Mouse (Mus musculus) ovary, adult 10 weeks (tissue): ENCODE results near the gene Banf1. TPM values are rescaled to one million over a fixed set of nuclear protein-coding genes. Genes with fewer than 3 reads are reported as not detected.

Experiments
- polyA plus RNA-seq: library from polyadenylated mRNA; stranded (reverse); fragments of 350-450 nt; fragmentation: Illumina TruSeq; extraction: RNeasy Lipid Tissue Mini Kit (QIAGEN cat#74804); gene quantifications from one replicate; pipeline ENCODE4 v1.2.3, GENCODE M21; 2014

The Banf1 gene
- 9.0 TPM for polyA plus RNA-seq

DNA sequence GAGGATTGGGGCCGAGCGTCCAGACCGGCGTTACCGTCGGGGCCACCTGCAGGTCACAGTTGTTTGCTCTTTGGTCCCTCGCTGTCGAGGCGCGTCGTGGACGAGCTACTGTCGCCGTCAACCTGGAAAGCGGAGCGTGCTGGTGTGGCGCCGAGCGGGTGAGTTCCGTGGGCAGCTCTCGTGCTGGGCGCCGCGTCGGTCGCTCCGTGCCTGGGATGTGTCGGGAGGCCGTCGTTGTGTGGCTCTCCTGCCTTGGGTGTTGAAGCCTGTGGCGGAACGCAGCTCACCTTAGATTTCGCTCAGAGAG lies at the start of gene Banf1:
Banf1 (minus strand) TSS at position 116 of the 307 bp plus-strand sequence.

DNA sequence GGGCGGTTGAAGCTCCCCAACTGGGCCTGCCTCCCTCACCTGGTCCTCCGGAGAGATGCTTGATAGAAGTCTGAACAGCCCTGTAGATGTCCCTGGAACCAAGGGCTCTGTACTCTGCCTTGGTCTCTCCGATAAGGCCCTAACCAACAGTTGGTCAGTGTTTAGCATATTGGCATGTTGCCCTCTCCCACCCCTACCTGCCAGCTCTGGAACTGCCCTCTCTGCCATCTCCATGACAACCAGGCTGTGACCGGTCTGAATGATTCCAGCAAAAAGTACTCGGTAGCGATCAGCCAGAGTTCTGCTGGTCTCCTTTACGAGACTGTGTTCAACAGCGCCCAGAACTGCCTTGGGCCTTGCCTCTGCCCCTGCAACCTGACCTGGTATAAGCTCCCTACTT lies 35.3 kb upstream of the Banf1 start, which contains the start of gene Tsga10ip:
Tsga10ip (minus strand) TSS at position 234 of the 400 bp plus-strand sequence.

DNA sequence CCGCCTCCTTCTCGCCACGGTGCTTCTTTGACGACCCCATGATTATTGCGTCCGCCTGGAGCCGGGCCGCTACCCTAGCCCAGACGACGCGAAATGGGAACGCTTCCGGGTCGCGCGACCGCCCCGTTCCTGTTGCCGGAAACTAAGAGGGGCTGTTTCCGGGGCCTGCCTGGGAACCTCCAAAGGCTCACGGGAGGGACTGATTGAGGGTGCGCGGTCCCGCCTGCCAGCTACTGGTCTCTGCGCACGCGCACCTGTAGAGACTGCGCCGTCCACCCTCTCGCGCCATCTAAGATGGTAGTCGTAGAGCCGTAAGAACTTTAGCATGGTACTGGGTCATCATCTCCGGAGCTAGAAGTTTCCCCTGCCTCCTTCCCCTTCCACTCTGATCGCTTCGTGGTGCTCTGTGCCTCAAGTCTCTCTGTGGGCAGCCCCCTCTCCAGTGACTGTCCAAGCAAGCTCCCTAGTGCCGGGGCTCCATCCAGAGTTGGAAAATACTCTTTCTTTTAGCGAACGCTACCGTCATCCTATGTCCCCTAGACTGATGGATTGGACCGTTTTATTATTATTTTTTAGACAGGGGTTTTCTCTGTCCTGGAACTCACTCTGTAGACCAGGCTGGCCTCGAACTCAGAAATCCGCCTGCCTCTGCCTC lies 21.7 kb upstream of the Banf1 start, which contains the start of gene Sart1:
Sart1 (minus strand) TSS at position 116 of the 655 bp plus-strand sequence.

DNA sequence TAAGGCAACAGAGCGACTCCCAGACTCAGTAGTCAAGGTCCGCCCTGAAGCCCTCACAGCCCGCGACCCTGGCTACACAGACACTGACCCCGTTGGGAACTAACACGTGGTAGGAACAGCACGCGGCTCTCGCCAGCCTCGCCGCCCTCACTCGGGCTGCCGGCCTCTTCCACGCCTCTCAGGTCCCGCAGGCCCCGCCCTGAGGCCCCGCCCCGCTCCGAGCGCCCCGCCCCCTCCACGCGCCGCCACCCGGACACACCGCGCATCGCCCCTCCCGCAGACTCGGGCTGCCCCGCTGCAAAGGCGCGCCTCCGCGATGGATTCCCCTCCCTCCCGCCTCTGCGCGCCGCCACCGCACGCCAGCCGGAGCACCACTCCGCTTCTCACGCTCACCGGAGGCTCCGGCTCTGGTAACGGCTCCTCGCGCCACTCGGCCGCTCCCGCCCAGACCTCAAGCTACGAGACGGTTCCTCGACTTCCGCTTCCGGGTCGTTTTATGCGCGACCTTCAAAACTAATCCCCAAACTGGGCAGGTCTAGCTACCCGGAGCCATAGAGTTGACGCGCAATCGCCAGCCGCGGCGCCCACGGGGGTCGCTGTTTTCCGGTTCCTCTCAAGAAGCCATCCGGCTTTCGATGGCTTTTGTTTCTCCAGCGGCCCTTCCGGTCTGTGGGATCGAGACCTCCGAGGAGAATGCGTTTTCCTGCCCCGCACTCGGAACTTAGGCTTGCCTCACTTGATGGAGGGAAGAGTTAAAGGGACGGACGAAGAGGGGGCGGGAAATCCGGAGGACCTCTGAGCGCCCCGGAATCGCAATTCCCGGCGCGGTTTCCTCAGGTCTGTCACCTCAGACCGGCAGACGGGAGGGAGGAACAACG lies 554 bp downstream of the Banf1 start, which contains the start of gene Eif1ad:
Eif1ad (plus strand) TSS at position 567 of the 878 bp plus-strand sequence.

DNA sequence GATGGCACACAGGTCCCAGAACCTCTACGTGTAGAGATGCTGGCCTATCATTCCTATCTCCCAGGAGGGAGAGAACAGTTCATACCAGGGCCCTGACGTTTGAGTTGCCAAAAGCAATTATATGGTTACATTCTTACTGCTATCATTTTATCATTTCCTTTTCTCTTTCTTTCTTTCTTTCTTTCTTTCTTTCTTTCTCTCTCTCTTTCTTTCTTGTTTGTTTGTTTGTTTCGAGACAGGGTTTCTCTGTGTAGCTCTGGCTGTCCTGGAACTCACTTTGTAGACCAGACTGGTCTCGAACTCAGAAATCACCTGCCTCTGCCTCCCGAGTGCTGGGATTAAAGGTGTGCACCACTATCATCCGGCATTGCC lies 17.5 kb downstream of the Banf1 start, which contains the start of gene Cst6:
Cst6 (minus strand) TSS at position 73 of the 372 bp plus-strand sequence.

DNA sequence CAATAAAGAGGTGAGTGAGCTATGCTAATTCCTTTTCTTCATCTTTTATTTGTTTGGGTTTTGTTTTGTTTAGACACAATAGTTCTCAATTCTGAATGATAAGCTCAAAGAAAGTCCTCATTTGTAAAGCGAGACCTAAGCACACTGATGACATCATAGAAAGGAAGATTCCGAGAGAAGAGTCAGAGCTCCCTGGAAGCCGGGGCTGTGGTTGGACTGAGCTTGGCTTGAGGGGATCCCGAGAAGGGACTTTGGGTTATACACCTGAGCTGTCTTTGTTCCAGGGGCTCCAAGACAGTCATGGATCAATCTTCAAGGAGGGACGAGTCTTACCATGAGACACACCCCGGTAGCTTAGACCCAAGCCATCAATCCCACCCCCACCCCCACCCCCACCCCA lies 31.5 kb downstream of the Banf1 start, which contains the start of gene Catsper1:
Catsper1 (plus strand) TSS at position 301 of the 400 bp plus-strand sequence.

Other genes starting within 250 kb of the Banf1 start
- 3.9 TPM for gene Klc2, start 248.6 kb downstream of the Banf1 start, polyA plus RNA-seq
- 11.4 TPM for gene Pacs1, start 94.0 kb downstream of the Banf1 start, polyA plus RNA-seq
- 46.0 TPM for gene Sf3b2, start 71.7 kb downstream of the Banf1 start, polyA plus RNA-seq
- gene Gal3st3, start 68.8 kb downstream of the Banf1 start, polyA plus RNA-seq = not detected
- gene Catsper1, start 31.4 kb downstream of the Banf1 start, polyA plus RNA-seq = not detected
- not detected for gene Cst6, start 17.6 kb downstream of the Banf1 start, polyA plus RNA-seq
- 12.7 TPM for gene Eif1ad, start 427 bp downstream of the Banf1 start, polyA plus RNA-seq
- 2.5 TPM for gene Sart1, start 21.5 kb upstream of the Banf1 start, polyA plus RNA-seq
- not detected for gene Tsga10ip, start 35.4 kb upstream of the Banf1 start, polyA plus RNA-seq
- gene Drap1, start 57.8 kb upstream of the Banf1 start, polyA plus RNA-seq = 5.8 TPM
- gene AI837181, start 58.0 kb upstream of the Banf1 start, polyA plus RNA-seq = not detected
- not detected for gene Fosl1, start 80.4 kb upstream of the Banf1 start, polyA plus RNA-seq
- gene Ccdc85b, start 90.7 kb upstream of the Banf1 start, polyA plus RNA-seq = 1.5 TPM
- gene Fibp, start 93.4 kb upstream of the Banf1 start, polyA plus RNA-seq = 2.3 TPM
- gene Ctsw, start 101.3 kb upstream of the Banf1 start, polyA plus RNA-seq = not detected
- 2.1 TPM for gene Efemp2, start 106.8 kb upstream of the Banf1 start, polyA plus RNA-seq
- 1.6 TPM for gene Mus81, start 121.2 kb upstream of the Banf1 start, polyA plus RNA-seq
- 190 TPM for gene Cfl1, start 123.3 kb upstream of the Banf1 start, polyA plus RNA-seq
- not detected for gene 1700020D05Rik, start 136.6 kb upstream of the Banf1 start, polyA plus RNA-seq
- not detected for gene Snx32, start 143.4 kb upstream of the Banf1 start, polyA plus RNA-seq
- 0.20 TPM for gene Ovol1, start 193.5 kb upstream of the Banf1 start, polyA plus RNA-seq
- gene Ap5b1, start 200.9 kb upstream of the Banf1 start, polyA plus RNA-seq = not detected
- gene Rnaseh2c, start 234.7 kb upstream of the Banf1 start, polyA plus RNA-seq = 1.2 TPM
- 31.8 TPM for gene Kat5, start 243.1 kb upstream of the Banf1 start, polyA plus RNA-seq